Mouse (Mus musculus): ENCODE data around the gene Oosp2.
A peak's percentile ranks its signal among the peaks of the same experiment; 100 is the strongest.

Gene Oosp2

GRCm38 (mm10) chr19:11660459-11660858 lies at the start of gene Oosp2:
Gene Oosp2, minus strand, starts transcription at chr19:11660559.
- ATAC-seq (ENCODE audit: low TSS enrichment), result no peak

GRCm38 (mm10) chr19:11698342-11698741 lies 38.0 kb upstream of the Oosp2 start:
- no peak for ATAC-seq (ENCODE audit: low TSS enrichment)

GRCm38 (mm10) chr19:11696755-11697154 lies 36.4 kb upstream of the Oosp2 start, which contains the start of gene Oosp3:
Gene Oosp3, plus strand, starts transcription at chr19:11697055.
- no peak for ATAC-seq (ENCODE audit: low TSS enrichment)

GRCm38 (mm10) chr19:11691454-11691853 lies 31.1 kb upstream of the Oosp2 start:
- no peak for ATAC-seq (ENCODE audit: low TSS enrichment)

GRCm38 (mm10) chr19:11690839-11691238 lies 30.5 kb upstream of the Oosp2 start, which contains the start of gene Oosp1:
Gene Oosp1, minus strand, starts transcription at chr19:11691150.
- no peak for ATAC-seq (ENCODE audit: low TSS enrichment)

- ATAC-seq (ENCODE audit: low TSS enrichment), result no peak
Measured at GRCm38 (mm10) chr19:11661562-11661961, 1.2 kb upstream of the Oosp2 start.

- no peak for ATAC-seq (ENCODE audit: low TSS enrichment)
Measured at GRCm38 (mm10) chr19:11659142-11659541, 1.2 kb downstream of the Oosp2 start.

GRCm38 (mm10) chr19:11649564-11649963 lies 10.8 kb downstream of the Oosp2 start:
- ATAC-seq (ENCODE audit: low TSS enrichment), result no peak

GRCm38 (mm10) chr19:11646166-11646565 lies 14.2 kb downstream of the Oosp2 start:
- ATAC-seq (ENCODE audit: low TSS enrichment), result no peak

GRCm38 (mm10) chr19:11640732-11641131 lies 19.6 kb downstream of the Oosp2 start, which contains the start of gene Ms4a3:
Gene Ms4a3, minus strand, starts transcription at chr19:11640851.
- ATAC-seq (ENCODE audit: low TSS enrichment), result no peak

GRCm38 (mm10) chr19:11639038-11639437 lies 21.3 kb downstream of the Oosp2 start:
- no peak for ATAC-seq (ENCODE audit: low TSS enrichment)

- ATAC-seq (ENCODE audit: low TSS enrichment), result no peak
Measured at GRCm38 (mm10) chr19:11635572-11635971, 24.8 kb downstream of the Oosp2 start.

GRCm38 (mm10) chr19:11634330-11634729 lies 26.0 kb downstream of the Oosp2 start:
- no peak for ATAC-seq (ENCODE audit: low TSS enrichment)

- no peak for ATAC-seq (ENCODE audit: low TSS enrichment)
Measured at GRCm38 (mm10) chr19:11633732-11634131, 26.6 kb downstream of the Oosp2 start.

GRCm38 (mm10) chr19:11625231-11625630 lies 35.1 kb downstream of the Oosp2 start:
- ATAC-seq (ENCODE audit: low TSS enrichment), result no peak

- no peak for ATAC-seq (ENCODE audit: low TSS enrichment)
Measured at GRCm38 (mm10) chr19:11624800-11625199, 35.6 kb downstream of the Oosp2 start.

- ATAC-seq (ENCODE audit: low TSS enrichment), result no peak
Measured at GRCm38 (mm10) chr19:11623551-11623950, 36.8 kb downstream of the Oosp2 start, which contains the start of gene Ms4a2. Gene Ms4a2, minus strand, starts transcription at chr19:11623719.

GRCm38 (mm10) chr19:11617983-11618382 lies 42.4 kb downstream of the Oosp2 start:
- no peak for ATAC-seq (ENCODE audit: low TSS enrichment)

GRCm38 (mm10) chr19:11614805-11615204 lies 45.6 kb downstream of the Oosp2 start:
- ATAC-seq (ENCODE audit: low TSS enrichment), result no peak

GRCm38 (mm10) chr19:11613776-11614443 lies 46.4 kb downstream of the Oosp2 start:
- no peak for ATAC-seq (ENCODE audit: low TSS enrichment)

- ATAC-seq (ENCODE audit: low TSS enrichment), result no peak
Measured at GRCm38 (mm10) chr19:11613084-11613483, 47.3 kb downstream of the Oosp2 start.

- no peak for ATAC-seq (ENCODE audit: low TSS enrichment)
Measured at GRCm38 (mm10) chr19:11612293-11612692, 48.1 kb downstream of the Oosp2 start.

- peak; percentile 96 for ATAC-seq (ENCODE audit: low TSS enrichment)
Measured at GRCm38 (mm10) chr19:11611541-11611945, 48.8 kb downstream of the Oosp2 start.

- ATAC-seq (ENCODE audit: low TSS enrichment), result peak; percentile 75; the same call in 1 of the 2 replicates
Measured at GRCm38 (mm10) chr19:11608172-11608571, 52.2 kb downstream of the Oosp2 start.
